Mouse (Mus musculus) ES-E14 (cell line): ENCODE measurements around the gene Spa17. TPM values are rescaled to one million over a fixed set of nuclear protein-coding genes. Genes with fewer than 3 reads are reported as not detected.

Source experiments
- DNase-seq: peaks from one replicate; pipeline ENCODE4 v3.0.0-alpha.2; 2013; ENCODE audit warnings: low read depth, low spot score
- H3K27ac ChIP-seq: 2 replicates; pipeline ENCODE4 v1.5.1; 2012; ENCODE audit warnings: low read depth, mild to moderate bottlenecking, low read length, moderate library complexity, mixed read lengths; ENCODE audit not compliant: poor library complexity, insufficient read depth, severe bottlenecking
- H3K36me3 ChIP-seq: 2 replicates; pipeline ENCODE4 v1.6.1; 2012; ENCODE audit warnings: mild to moderate bottlenecking, low read length, moderate library complexity, mixed read lengths; ENCODE audit not compliant: control insufficient read depth, poor library complexity, insufficient read depth, severe bottlenecking
- H3K4me1 ChIP-seq, 2 experiments: fragments of 150-350 bp in 1 of 2; sonication (generic) in 1 of 2; 2 replicates each; pipeline ENCODE4 v1.6.1; 2012; ENCODE audit warnings: low read length in 2 of 2, mild to moderate bottlenecking in 1 of 2, mixed read lengths in 1 of 2; ENCODE audit not compliant: control insufficient read depth in 2 of 2, insufficient read depth in 2 of 2, poor library complexity in 1 of 2
- H3K4me3 ChIP-seq, 2 experiments: fragments of 150-350 bp in 1 of 2; sonication (generic) in 1 of 2; 2 replicates each; pipeline ENCODE4 v1.5.1; 2012; ENCODE audit warnings: low read length in 2 of 2, low read depth in 1 of 2, mild to moderate bottlenecking in 1 of 2, mixed read lengths in 1 of 2; ENCODE audit not compliant: insufficient read depth in 1 of 2, poor library complexity in 1 of 2, severe bottlenecking in 1 of 2
- H3K9ac ChIP-seq: 2 replicates; pipeline ENCODE4 v1.6.1; 2012; ENCODE audit warnings: low read depth, mild to moderate bottlenecking, low read length, mixed read lengths; ENCODE audit not compliant: poor library complexity, insufficient read depth, severe bottlenecking
- H3K9me3 ChIP-seq: fragments of 150-350 bp; sonication (generic); 2 replicates; pipeline ENCODE4 v1.6.1; 2012; ENCODE audit warnings: low read depth, mild to moderate bottlenecking, low read length; ENCODE audit not compliant: control insufficient read depth, insufficient read depth
- CHD2 ChIP-seq: IDR thresholded peaks from 2 replicates; pipeline ENCODE4 v1.6.1; 2014; ENCODE audit warnings: mild to moderate bottlenecking, low read depth, low read length, inconsistent platforms
- HCFC1 ChIP-seq: IDR thresholded peaks from 2 replicates; pipeline ENCODE4 v1.6.1; 2012; ENCODE audit warnings: low read length, inconsistent platforms, borderline replicate concordance; ENCODE audit not compliant: insufficient read depth
- MAFK ChIP-seq: IDR thresholded peaks from 2 replicates; pipeline ENCODE4 v1.6.1; 2014; ENCODE audit warnings: mild to moderate bottlenecking, low read depth, low read length, inconsistent platforms; ENCODE audit not compliant: insufficient read depth
- ZC3H11A ChIP-seq: IDR thresholded peaks from 2 replicates; pipeline ENCODE4 v1.6.1; 2012; ENCODE audit warnings: low read depth, mild to moderate bottlenecking, inconsistent platforms, low read length, borderline replicate concordance
- ZNF384 ChIP-seq: IDR thresholded peaks from 2 replicates; pipeline ENCODE4 v1.6.1; 2012; ENCODE audit warnings: low read depth, low read length, inconsistent platforms
- in situ Hi-C, 2 experiments: fragments of 600-800 bp; cut with MboI; formaldehyde crosslinking; loops; one replicate each; pipeline ENCODE4 v1.15.1; 2025; ENCODE audit warnings: low sequenced_read_pairs in 2 of 2, inconsistent platforms in 1 of 2; ENCODE audit not compliant: unreplicated experiment in 2 of 2
- total RNA-seq: library from RNA; depleted of rRNA; stranded (reverse); fragments of 300-350 nt; gene quantifications from 2 replicates; pipeline ENCODE4 v1.2.3, GENCODE M21; 2012

Spa17 gene
- total RNA-seq, 1 experiment = 2.7 TPM

DNA sequence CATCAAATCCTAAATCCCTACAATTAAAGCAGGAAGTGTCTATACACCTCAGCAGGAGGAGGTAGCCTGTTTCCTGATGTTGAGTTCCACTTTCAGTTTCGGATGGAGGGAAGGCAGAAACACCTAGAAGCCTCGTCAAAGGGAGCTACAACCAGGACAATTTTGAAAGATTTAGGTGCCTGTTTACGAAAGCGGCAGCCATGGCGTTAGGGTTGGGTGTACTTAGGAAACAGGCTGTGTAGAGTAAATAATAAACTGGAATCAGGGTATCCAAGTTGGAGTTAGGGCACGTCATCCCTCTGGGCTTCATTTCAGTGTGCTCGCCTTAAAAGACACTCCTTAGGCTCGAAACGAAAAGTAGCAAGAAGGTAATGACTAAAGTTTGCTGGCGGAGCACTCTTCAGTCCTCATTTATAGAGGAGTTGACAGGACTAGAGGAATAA is 42.9 kb upstream of the Spa17 start:
- H3K9ac ChIP-seq = peak overlapping the region; percentile 92
- DNase-seq = no peak
- TF ChIP-seq CHD2 = no peak
- H3K36me3 ChIP-seq = peaks cover 19% of the 10 kb centered on the region
- H3K4me3 ChIP-seq = peak overlapping the region; percentile 77 to 84
- H3K27ac ChIP-seq = peak overlapping the region; percentile 18; the same call in 1 of the 2 replicates
- peaks cover 0 to 3% of the 10 kb centered on the region in 2 experiments; a peak in 1 of 4 replicates for H3K4me1 ChIP-seq
- in situ Hi-C loops = no loop called here
- no peaks in the 10 kb centered on the region for H3K9me3 ChIP-seq

DNA sequence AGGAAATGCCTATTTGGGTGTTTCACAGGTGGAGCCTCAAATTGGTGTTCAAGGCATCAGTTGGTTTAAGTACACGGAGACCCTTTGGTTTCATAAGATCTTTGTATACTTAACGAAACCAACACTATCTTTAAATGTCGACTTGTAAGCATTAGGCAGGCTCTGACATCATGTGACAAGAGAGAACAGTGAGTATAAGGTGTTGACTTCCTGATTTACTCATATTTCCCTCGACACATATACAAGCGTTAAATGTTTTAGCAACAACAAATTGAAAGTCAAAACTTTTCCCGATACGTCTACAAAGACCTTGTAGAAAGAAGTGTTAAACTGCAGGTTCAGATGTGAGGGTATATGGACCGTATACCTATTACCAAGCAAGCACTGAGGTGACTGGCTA is 42.4 kb upstream of the Spa17 start:
- no peak overlapping the region for H3K27ac ChIP-seq
- H3K9ac ChIP-seq = no peak overlapping the region; the same call in 1 of the 2 replicates
- H3K9me3 ChIP-seq = no peaks in the 10 kb centered on the region
- in situ Hi-C loops = no loop called here
- H3K36me3 ChIP-seq = peaks cover 24% of the 10 kb centered on the region
- H3K4me1 ChIP-seq = peaks cover 0 to 3% of the 10 kb centered on the region in 2 experiments; a peak in 1 of 4 replicates
- H3K4me3 ChIP-seq = peak overlapping the region; percentile 77 to 84
- DNase-seq = no peak
- no peak for TF ChIP-seq MAFK
- no peak for TF ChIP-seq ZC3H11A
- no peak for TF ChIP-seq CHD2
- TF ChIP-seq ZNF384 = no peak
- no peak for TF ChIP-seq HCFC1

DNA sequence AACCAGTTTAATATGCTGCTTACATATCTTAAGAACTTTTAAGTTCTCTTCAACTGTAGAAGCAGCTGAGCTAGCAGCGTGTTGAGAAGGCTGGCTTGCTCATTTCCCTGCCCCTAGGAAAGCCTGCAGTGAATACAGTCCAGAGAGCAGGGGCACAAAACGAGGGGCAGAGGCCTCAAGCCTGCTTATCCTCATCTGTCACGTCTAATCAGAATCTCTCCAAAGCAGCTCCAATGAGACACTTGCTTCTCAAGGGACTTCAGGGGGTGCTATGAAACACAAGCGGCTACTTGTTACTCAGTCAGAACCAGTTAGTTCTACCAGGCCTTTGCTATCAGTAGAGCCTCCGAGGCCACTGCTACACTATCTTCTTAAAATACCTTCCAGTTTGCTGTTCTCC is 40.3 kb upstream of the Spa17 start:
- H3K4me1 ChIP-seq = peaks cover 0 to 3% of the 10 kb centered on the region in 2 experiments; a peak in 1 of 4 replicates
- no peaks in the 10 kb centered on the region for H3K9me3 ChIP-seq
- H3K4me3 ChIP-seq = no peak overlapping the region
- TF ChIP-seq HCFC1 (no peak), ZNF384 (no peak), CHD2 (no peak), ZC3H11A (no peak), MAFK (no peak)
- H3K36me3 ChIP-seq = peaks cover 37% of the 10 kb centered on the region
- no peak overlapping the region for H3K9ac ChIP-seq
- DNase-seq = no peak
- no peak overlapping the region for H3K27ac ChIP-seq
- in situ Hi-C loops = no loop called here

DNA sequence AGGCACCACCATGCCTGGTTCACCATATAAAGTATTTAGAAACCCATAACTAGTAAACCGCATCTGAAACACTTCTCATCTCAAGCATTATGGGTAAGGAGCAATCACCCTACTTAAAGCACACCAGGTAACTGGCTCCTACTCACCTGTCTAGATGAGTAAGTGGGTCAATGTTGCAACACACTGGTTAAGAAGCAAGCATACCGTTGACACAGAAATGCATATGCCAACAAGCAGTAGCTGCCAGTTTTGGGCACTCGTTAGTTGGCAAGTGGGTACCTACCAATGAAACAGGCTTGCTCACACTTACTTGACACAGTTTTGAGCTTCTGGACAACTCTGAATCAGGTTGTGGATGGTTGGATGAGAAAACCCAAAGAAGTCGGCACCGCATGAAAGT is 37.1 kb upstream of the Spa17 start:
- H3K9ac ChIP-seq = no peak overlapping the region
- no peak overlapping the region for H3K4me3 ChIP-seq
- no peaks in the 10 kb centered on the region for H3K4me1 ChIP-seq
- H3K36me3 ChIP-seq = peaks cover 39% of the 10 kb centered on the region
- no peak overlapping the region for H3K27ac ChIP-seq
- no peaks in the 10 kb centered on the region for H3K9me3 ChIP-seq
- in situ Hi-C loops = no loop called here
- no peak for DNase-seq
- TF ChIP-seq ZNF384 (no peak), MAFK (no peak), CHD2 (no peak), HCFC1 (no peak), ZC3H11A (no peak)

DNA sequence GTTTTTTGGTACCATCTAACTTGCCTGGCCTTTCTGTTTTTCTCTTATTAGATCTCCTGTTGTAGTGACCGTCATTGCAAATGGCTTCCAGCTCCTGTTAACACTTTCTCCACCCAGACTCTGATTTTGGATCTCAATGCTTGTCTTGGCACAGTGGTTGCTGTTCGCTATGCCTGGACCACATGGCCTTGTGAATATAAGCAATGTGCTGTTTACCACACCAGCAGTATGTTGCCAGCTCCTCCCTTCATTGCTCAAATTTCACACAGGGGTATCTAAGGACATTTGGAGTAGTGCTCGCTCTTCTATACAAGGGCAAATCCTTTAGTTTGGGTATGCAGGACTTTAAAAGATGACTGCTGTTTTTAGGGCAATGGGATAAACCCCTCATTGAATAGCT is 32.7 kb upstream of the Spa17 start:
- no peaks in the 10 kb centered on the region for H3K9me3 ChIP-seq
- no peak overlapping the region for H3K9ac ChIP-seq
- no peak overlapping the region for H3K4me3 ChIP-seq
- no peaks in the 10 kb centered on the region for H3K4me1 ChIP-seq
- in situ Hi-C loops = no loop called here
- H3K36me3 ChIP-seq = peaks cover 18% of the 10 kb centered on the region
- no peak overlapping the region for H3K27ac ChIP-seq
- TF ChIP-seq HCFC1 = no peak
- no peak for TF ChIP-seq ZNF384
- TF ChIP-seq CHD2 = no peak
- no peak for TF ChIP-seq ZC3H11A
- no peak for TF ChIP-seq MAFK
- no peak for DNase-seq
